Mouse (Mus musculus) large intestine, adult 2 months (tissue): ENCODE measurements around the gene Aurkb. TPM values are rescaled to one million over a fixed set of nuclear protein-coding genes. Genes with fewer than 3 reads are reported as not detected.
"Not testable (repeated sequence)": the region's sequence is repeated elsewhere in the genome, so short reads cannot be mapped to it uniquely, and the experiment has no call there.

Experiments used
- DNase-seq: peaks from one replicate; pipeline ENCODE4 v3.0.0-alpha.2; 2012; ENCODE audit warnings: low read depth, low spot score
- WGBS: fragments of 180-500 bp; shearing (Covaris S2); methylation state at CpG from one replicate; pipeline ENCODE4 v1.1.7; 2018; 5-methylcytosine and 5-hydroxymethylcytosine counted together
- polyA plus RNA-seq: library from polyadenylated mRNA; depleted of rRNA; stranded (reverse); fragments of >200 nt; gene quantifications from 2 replicates; pipeline ENCODE4 v1.2.3, GENCODE M21; 2012; rRNA removed

Aurkb gene
- 47.0 and 50.8 TPM in 2 replicates for polyA plus RNA-seq

DNA sequence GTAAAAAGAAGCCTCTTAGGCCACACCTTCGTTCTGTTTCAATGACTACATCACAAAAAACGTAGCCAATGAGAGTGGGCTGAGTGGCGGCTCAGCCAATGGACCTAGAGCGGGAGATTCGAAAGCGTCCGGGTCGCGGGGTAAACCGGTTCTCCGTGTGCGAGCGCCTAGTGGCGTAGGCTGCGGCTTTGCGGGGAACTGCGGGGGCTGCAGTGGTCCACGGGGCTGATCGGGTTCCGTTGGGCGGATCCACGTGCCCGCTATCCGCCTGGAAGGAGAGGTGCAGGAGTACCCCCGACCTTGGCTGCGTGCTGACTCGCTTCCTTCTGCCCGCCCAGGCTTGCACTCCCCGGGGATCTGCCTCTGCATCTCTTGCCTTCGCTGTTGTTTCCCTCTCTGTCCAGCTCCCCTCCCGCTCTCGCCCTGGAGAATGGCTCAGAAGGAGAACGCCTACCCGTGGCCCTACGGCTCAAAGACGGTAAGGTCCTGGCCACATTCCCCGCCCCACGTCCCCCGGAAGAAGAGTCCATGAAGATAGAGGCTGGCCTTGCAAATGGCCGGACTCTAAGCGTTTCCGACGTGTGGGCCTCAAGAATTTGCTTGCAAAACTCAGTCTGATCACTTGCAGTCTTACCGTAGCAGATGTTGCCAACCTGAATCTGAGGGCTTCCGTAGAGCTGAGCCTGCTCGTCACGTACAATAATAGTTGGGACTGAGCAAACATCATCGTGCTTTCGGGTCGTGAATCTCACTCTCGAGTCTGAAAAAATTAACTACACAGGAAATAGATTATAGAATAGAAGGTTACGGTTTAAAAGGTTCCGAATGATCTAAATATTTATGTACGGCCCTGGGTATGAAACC, at the start of gene Aurkb:
Gene Aurkb (plus strand): TSS at position 117 of the 864 bp plus-strand sequence.
- under 1% methylated on average over 54 of the region's 54 CpGs for WGBS
- DNase-seq = no peak

DNA sequence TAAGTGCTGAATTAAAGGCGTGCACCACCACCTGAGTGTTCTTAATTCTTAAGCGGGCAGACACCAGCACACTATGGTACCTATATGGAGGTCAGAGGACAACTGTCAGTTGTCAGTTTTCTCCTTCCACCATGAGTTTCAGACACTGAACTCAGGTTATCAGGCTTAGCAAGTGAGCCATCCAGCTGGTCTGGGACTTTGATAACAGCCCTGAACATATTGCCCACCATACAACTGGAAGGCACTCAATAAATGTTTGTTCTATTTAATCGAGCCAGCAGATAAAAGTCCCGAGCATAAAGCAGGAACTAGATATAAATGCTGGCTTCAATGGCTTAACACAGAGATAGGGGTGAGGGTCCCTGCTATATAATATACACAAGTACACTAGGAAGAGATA, 48.4 kb upstream of the Aurkb start:
- no peak for DNase-seq
- 88% methylated on average over 4 of the region's 4 CpGs for WGBS

DNA sequence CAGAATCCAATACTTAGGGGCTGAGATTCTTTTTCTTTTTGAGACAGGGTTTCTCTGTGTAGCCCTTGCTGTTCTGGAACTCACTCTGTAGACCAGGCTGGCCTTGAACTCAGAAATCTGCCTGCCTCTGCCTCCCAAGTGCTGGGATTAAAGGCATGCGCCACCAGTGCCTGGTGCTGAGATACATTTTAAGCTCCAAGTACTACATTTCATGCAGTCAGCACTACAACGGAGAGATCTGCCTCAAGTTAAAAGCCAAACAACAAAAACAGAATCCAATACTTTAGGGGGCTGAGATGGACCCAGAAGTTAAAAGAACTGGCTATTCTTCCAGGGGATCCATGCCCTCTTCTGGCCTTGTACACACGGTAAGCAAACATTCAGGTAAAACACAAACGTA, 42.7 kb upstream of the Aurkb start:
- not testable (repeated sequence) for DNase-seq
- 88% methylated on average over 4 of the region's 4 CpGs for WGBS

DNA sequence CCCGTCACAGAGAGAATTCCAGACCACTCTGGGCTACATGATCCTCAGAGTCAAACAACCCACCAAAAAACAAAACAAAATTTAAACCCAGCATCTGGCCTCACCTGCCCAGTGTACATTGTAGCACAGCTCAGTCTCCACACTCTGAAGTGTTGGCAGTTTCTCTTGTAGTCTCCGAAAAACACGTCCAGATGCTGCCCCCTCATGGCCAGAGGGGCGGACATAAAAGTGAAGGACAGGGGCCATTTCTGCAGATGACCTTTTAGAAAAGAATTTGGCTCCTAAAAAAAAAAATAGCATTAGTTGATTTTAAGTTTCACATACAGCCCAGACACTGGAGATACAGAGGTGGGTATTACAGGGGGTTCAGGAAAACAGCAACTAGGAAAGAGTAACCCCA, 41.9 kb upstream of the Aurkb start:
- DNase-seq = no peak
- 55% methylated on average over 4 of the region's 4 CpGs for WGBS

DNA sequence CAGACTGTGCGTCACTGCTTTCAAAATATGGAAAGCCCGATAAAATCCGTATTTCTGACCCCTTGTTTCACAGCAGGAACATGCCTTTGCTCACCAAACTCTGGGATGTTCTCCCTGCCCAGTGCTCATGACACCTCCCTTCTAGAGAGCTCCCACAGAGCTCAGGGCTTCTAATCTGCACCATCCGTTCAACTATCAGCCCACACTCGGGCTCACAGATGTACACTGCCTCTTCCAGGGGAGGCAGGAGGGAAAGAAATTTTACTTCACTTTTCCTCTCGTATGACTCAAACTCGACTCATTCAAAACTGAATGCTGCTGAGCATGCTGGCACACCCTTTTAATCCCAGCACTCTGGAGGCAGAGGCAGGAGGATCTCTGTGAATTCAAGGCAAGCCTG, 40.3 kb upstream of the Aurkb start:
- DNase-seq = no peak
- WGBS = 78% methylated on average over 7 of the region's 7 CpGs

DNA sequence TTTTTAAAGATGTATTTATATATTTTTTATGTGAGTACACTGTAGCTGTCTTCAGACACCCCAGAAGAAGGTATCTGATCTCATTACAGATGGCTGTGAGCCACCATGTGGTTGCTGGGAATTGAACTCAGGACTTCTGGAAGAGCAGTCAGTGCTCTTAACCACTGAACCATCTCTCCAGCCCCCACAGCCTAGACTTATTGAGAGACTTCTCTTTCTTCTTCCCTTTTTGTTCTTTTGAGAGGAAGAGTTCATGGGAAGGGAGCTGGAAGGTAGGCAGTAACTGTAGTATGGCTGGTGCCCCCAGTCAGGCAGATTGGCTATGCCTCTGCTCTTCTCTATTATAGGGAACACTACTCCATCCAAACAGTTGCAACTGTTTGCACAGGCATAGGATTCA, 38.9 kb upstream of the Aurkb start:
- not testable (repeated sequence) for DNase-seq

DNA sequence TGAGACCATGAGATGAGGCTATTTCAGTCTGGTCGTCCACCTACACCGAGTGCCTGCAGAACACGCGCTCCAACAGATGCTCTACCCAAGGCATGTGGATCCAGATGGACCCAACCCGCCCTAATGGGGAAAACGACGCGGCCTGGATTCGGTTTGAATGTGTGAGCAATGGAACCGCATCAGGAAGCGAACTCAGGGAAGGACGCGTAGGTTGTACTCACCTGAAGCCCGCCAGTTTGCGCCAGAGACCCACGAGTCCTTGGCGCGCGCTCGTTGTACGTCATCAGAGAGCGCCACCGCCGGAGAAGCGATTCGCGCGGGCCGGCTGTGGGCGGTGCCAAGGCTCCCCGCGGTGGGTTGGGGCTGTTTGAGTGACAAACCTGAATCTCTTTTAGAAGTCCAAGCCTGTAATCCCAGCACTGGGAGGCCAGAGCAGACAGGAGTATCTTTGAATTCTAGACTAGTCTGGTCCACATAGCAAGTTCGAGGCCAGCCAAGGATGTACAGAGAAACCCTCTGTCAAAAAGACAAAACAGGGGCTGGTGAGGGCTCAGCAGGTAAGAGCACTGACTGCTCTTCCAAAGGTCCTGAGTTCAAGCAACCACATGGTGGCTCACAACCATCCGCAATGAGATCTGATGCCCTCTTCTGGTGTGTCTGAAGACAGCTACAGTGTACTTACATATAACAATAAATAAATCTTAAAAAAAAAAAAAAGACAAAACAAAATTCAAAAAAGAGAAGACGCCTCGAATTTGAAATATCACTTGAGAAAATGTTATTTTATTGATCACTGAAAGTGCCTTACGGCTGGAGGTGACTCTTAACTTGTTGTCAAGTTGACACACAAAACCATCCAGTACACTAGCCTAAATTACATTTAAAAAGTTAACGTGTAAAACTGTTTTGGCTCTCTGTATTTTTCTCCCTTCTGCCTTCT, 37.0 kb upstream of the Aurkb start, which contains the start of gene Pfas:
Gene Pfas (minus strand): TSS at position 279 of the 940 bp plus-strand sequence.
- WGBS = 8% methylated on average over 38 of the region's 38 CpGs
- peak; percentile 61 for DNase-seq

DNA sequence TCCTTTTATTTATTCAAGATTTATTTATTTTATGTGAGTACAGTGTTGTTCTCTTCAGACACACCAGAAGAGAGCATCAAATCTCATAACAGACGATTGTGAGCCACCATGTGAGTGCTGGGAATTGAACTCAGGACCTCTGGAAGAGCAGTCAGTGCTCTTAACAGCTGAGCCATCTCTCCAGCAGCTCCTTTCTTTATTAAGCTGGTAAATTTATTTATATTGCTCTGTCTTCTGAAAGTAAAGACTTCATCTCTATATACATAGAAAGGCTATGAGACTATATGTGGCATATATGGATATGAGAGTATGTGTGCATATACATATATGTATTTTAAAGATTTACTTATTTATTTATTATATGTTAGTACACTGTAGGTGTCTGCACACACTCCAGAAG, 35.9 kb upstream of the Aurkb start:
- 88% methylated on average over 1 of the region's 1 CpGs for WGBS
- DNase-seq = no peak

DNA sequence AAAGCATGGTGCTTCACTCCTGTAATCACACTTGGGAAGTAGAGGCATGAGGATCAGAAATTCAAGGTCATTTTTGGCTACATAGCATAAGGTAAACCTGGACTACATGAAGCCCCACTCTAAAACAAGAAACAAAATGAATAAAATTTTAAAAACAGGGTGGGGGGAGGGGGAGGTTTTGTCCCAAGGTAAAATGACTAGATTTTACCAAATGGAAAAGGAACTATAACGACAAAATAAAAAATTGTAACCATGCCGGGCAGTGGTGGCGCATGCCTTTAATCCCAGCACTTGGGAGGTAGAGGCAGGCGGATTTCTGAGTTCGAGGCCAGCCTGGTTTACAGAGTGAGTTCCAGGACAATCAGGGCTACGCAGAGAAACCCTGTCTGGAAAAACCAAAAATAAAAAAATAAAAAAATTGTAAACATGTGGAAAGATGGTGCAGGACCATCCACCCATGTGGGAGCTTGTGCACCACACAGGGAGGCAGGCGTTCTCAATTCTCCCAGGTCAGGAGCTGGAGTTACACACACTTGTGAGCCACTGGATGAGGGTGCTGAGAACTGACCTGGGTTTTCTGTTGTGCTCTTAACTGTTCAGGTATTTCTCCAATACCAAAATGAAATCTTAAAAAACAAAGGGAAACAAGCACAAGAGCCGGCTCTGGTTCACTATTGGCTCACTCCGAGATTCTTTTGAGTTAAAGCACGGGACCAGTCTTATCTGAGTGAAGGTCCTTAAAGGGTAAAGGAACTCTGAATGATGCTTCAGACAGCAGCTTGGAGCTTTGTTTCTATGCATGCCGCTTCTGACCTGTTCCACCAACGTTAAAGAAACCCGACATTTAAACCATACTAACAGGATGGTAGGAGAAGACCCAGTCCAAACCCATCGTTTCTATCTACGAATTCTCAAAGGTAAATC, 34.8 kb upstream of the Aurkb start:
- 89% methylated on average over 15 of the region's 15 CpGs for WGBS
- no peak for DNase-seq

DNA sequence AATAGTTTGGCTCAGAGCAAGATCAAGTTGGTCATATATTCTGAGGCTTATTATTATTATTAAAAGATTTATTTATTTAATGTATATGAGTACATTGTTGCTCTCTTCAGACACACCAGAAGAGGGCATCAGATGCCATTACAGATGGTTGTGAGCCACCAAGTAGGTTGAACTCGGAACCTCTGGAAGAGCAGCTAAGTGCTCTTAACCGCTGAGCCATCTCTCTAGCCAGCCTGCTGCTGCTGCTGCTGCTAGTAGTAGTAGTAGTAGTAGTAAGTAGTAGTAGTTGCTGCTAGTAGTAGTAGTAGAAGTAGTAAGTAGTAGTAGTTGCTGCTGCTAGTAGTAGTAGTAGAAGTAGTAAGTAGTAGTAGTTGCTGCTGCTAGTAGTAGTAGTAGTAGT, 34.0 kb upstream of the Aurkb start:
- 49% methylated on average over 2 of the region's 2 CpGs for WGBS
- not testable (repeated sequence) for DNase-seq

DNA sequence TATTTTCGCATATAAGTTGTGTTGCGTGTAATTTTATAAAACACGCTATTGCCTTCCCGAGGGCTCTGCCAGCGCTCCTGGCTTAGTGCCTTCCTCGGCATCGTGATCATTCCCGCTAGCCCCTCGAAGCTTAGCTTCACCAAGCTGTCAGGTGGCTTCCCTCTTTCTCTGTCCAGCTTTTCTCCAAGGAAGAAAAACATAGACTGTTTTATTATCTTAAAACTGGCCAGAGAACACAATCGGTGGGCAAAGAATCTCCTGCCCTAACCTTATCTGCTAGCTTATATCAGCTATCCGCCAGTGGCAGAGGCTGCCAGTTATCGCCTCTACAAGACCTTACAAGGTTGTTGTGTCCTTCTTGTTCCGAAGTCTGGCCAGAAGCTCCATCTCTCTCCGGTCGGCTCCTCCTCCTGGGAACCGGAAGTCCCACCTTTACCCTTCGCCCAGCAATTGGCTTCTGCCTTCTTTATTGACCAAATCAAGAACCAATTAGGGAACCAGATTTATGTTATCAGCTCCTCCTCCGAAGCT, 33.3 kb upstream of the Aurkb start:
- 1% methylated on average over 18 of the region's 18 CpGs for WGBS
- DNase-seq = peak; percentile 86

DNA sequence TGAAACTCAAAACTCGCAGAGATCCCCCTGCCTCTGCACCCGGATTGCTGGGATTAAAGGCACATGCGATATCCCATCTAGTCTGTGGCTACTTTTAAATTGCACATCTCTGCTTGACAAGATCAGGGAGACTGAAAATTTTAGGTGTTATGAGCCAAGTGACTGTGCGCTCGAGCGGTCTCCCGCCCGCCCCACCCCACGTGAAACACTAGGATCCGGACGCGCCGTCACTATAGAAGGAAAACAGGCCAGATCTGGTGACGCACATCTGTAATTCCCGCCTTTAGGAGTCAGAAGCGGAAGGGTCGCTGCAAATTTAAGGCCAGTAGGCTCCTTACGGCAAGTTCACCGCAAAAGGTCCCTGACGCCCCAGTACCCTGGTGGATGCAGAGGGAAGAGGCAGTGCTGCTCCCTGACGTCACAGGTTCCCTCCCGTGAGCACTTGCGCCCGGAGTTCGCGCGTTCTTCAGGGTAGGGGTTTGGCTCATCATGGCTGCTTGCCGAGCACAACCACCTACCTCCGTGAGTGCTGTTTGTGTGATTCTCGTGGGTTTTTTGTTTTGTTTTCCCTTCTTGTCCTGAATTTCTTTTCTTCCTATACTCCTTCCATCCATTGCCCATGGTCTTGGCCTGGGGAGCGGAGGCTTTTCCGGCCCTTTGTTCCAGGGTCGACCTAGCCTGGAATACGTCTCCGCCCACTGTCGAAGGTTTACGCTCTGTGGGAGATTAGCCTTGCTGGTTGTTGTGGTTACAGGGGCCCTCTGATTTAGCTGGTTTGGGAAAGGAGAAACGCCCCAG, 29.6 kb upstream of the Aurkb start, which contains the start of gene Ctc1:
Gene Ctc1 (plus strand): TSS at position 268 of the 798 bp plus-strand sequence.
- WGBS = 1% methylated on average over 38 of the region's 38 CpGs

DNA sequence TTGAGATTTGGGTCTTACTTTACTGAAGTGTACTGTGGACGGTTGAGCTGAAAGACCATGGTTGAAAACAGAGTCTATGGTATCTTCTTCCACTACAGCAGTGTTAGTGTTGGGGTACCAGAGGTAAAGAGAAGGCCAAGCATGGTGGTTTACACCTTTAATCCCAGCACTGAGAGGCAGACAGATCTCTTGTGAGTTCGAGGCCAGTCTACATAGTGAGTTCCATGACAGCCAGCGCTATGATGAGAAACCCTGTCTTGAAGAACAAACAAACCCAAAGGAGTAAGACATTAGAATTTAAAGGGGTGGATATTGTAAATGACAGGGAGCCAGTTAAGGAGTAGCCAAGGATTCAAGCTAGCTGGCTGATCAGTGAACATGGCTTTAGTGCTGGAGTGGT, 28.7 kb upstream of the Aurkb start:
- 34% methylated on average over 3 of the region's 3 CpGs for WGBS
- DNase-seq = no peak

More for the DNA sequence above, 29.6 kb upstream of the Aurkb start, which contains the start of gene Ctc1:
- no peak for DNase-seq

DNA sequence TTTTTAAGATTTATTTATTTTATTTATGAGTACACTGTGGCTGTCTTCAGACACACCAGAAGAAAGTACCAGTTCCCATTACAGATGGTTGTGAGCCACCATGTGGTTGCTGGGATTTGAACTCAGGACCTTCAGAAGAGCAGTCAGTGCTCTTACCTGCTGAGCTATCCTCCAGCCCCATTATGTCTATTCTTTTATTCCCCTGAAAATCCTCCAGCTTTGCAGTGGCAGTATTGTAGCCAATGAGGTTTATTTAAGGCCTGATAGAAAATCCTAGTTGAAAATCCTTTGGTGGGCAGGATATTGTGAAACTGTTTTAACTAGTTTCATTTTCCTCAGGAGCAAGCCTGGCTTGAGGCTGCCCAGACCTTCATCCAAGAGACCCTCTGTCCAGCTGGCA, 24.8 kb upstream of the Aurkb start:
- DNase-seq = no peak

DNA sequence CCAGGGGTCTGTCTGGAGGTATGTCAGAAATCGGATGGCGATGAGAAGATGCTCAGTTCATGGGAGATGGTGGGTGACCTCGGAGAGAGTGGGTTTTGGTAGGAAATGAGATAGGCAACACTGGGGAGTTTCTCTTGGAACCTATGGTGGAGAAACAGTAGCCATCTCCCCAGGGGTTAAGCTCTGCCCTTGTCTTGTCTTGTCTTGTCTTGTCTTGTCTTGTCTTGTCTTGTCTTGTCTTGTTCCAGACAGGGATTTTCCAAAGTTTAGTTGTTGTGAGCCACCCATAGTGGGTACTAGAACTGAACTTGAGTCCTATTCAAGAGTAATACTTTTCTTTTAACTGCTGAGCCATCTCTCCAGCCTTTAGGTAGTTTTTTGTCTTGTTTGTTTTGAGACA, 18.9 kb upstream of the Aurkb start:
- DNase-seq = no peak
- 95% methylated on average over 3 of the region's 3 CpGs for WGBS

DNA sequence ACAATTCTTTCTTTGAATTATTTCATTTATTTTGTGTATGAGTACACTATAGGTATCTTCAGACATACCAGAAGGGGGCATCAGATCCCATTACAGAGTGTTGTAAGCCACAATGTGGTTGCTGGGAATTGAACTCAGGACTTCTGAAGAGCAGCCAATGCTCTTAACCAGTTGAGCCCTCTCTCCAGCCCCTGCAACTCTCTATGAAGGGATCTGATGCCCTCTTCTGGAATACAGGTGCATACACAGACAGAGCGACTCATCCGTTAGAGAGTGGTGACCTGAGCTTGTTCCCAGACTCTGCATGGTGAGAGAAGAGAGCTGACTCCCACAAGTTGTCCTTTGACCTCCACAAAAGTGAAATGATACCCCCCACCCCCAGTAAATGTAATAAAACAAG, 16.6 kb upstream of the Aurkb start:
- WGBS = 75% methylated on average over 2 of the region's 2 CpGs
- DNase-seq = no peak

DNA sequence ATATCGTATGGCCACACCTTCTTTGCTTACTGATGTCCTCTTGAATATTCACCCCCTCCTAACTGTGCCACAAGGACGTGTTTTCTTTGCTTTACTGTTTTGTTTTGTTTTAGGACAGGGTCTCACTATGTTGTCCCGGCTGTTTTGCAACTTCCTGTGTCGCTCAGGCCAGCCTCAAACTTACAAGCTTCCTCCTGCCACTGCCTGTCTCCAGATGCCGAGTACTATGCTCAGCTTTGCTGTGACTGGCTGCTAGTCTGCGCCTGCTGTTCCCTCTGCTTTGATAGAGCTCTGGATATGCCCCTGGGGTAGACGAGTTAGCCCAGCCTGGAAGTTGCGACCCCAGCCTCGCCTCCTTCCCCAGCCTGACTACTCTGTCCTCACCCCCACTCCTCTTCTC, 11.9 kb upstream of the Aurkb start:
- DNase-seq = no peak
- 72% methylated on average over 9 of the region's 9 CpGs for WGBS

DNA sequence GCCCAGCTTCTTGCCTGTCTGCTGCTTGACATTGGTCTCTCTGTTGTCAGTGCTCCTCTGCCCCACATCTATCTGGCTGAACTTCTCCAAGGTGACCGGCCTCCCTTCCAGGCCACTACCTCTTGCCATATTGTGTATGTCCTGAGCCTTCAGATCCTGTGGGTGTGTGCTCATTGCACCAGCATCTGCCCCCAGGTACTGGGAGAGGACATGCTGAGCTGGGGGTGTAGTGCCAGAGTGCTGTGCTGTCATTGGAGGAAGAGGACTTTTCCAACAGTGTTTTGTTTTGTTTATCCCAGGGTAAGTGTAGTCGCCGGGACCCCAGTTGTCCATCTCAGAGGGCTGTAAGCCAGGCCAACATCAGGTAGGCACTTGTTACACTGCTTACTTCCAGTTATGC, 10.9 kb upstream of the Aurkb start:
- no peak for DNase-seq
- WGBS = 91% methylated on average over 3 of the region's 3 CpGs
